Mouse (Mus musculus) left cerebral cortex, postnatal 36 days (tissue): ENCODE data around the gene Ehhadh. TPM values are rescaled to one million over a fixed set of nuclear protein-coding genes. Genes with fewer than 3 reads are reported as not detected.

Experiments
- DNase-seq, 2 experiments: peaks; one replicate each; pipeline ENCODE4 v3.0.0; 2021 to 2022; ENCODE audit warnings: low spot score in 2 of 2, mixed read lengths in 1 of 2
- intact Hi-C: fragments of 180-260 bp; cut with DNase I; formaldehyde crosslinking; loops from one replicate; pipeline ENCODE4 v1.15.1; 2025
- total RNA-seq, 2 experiments: library from RNA; stranded (reverse); gene quantifications; 2 replicates each; pipeline ENCODE4 v1.2.3; 2021

The Ehhadh gene
- total RNA-seq, 2 experiments from 2014 or later, result 1.9 to 2.0 TPM

- DNase-seq, result no peak
These were observed 44.7 kb downstream of the Ehhadh start for GRCm38 (mm10) chr16:21742898-21743297.

GRCm38 (mm10) chr16:21742191-21742870 lies 45.3 kb downstream of the Ehhadh start:
- intact Hi-C loops, result no loop called here
- DNase-seq, result no peak

More at GRCm38 (mm10) chr16:21742898-21743297, 44.7 kb downstream of the Ehhadh start:
- intact Hi-C loops, result no loop called here

GRCm38 (mm10) chr16:21741542-21741941 lies 46.1 kb downstream of the Ehhadh start:
- intact Hi-C loops, result no loop called here
- no peak for DNase-seq

GRCm38 (mm10) chr16:21735638-21736037 lies 52.0 kb downstream of the Ehhadh start:
- DNase-seq, result no peak
- intact Hi-C loops, result no loop called here

- intact Hi-C loops, result loop anchor here (5.0 kb wide), 1 partner anchor 111 kb away; no protein-coding TSS in a partner anchor
- peak; percentile 51 to 71 for DNase-seq
These were observed 59.7 kb downstream of the Ehhadh start for GRCm38 (mm10) chr16:21727897-21728364.

- DNase-seq, result no peak
- intact Hi-C loops, result loop anchor here (5.0 kb wide), 1 partner anchor 110 kb away; no protein-coding TSS in a partner anchor
These were observed 60.2 kb downstream of the Ehhadh start for GRCm38 (mm10) chr16:21727421-21727820.

GRCm38 (mm10) chr16:21724261-21724660 lies 63.3 kb downstream of the Ehhadh start:
- DNase-seq, result no peak

GRCm38 (mm10) chr16:21719770-21720169 lies 67.8 kb downstream of the Ehhadh start:
- DNase-seq, result no peak
- intact Hi-C loops, result no loop called here

More at GRCm38 (mm10) chr16:21724261-21724660, 63.3 kb downstream of the Ehhadh start:
- intact Hi-C loops, result no loop called here

GRCm38 (mm10) chr16:21714516-21714915 lies 73.1 kb downstream of the Ehhadh start:
- no peak for DNase-seq

More at GRCm38 (mm10) chr16:21714516-21714915, 73.1 kb downstream of the Ehhadh start:
- intact Hi-C loops, result no loop called here

Other genes with a start within 250 kb of the Ehhadh start
- 10 to 100 TPM; 46.9 to 47.0 TPM for gene 2510009E07Rik, start 93.1 kb downstream of the Ehhadh start, total RNA-seq
- 10 to 100 TPM; 13.6 to 16.8 TPM for gene Map3k13, start 6.5 kb upstream of the Ehhadh start, total RNA-seq
- 10 to 100 TPM; 17.6 to 17.7 TPM for gene Tmem41a, start 159.7 kb upstream of the Ehhadh start, total RNA-seq
- under 1 TPM; 0.25 to 0.57 TPM for gene Liph, start 207.9 kb upstream of the Ehhadh start, total RNA-seq
- 100 to 1,000 TPM in 1 of 2 experiments, 10 to 100 TPM in 1; 93.8 to 100 TPM for gene Senp2, start 221.7 kb upstream of the Ehhadh start, total RNA-seq